Mouse (Mus musculus) frontal cortex, postnatal 25 days (tissue): ENCODE results near the gene Ces5a.
"Not testable (repeated sequence)": the region's sequence is repeated elsewhere in the genome, so short reads cannot be mapped to it uniquely, and the experiment has no call there.

Experiments used
- DNase-seq, 2 experiments: peaks; one replicate each; pipeline ENCODE4 v3.0.0; 2022; ENCODE audit warnings: low spot score in 2 of 2

The Ces5a gene

GRCm38 (mm10) chr8:93535730-93536129, at the start of gene Ces5a:
Ces5a (minus strand) TSS chr8:93535830.
- DNase-seq = no peak

DNA sequence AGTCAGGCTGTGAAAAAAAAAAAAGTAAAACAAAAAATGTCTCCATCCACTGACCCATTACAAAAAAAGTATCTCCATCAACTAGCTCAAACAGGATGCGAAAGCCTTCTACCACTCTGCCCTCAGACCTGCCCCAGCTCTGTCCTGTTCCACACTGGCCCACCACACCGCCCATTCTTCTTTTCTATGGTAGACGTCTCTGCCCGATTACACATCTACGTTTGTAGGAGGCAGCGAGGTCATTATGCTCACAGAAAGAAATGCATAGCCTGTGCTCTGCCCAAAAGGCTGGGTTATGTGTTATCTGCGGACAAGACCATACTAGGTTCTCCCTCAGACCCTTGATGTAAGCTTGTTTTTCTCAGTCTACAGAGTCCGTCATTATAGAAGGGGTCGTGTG, 37.2 kb upstream of the Ces5a start:
- no peak for DNase-seq

GRCm38 (mm10) chr8:93572095-93572501, 36.5 kb upstream of the Ces5a start:
- peak in 1 of 2 experiments; percentile 28 for DNase-seq

DNA sequence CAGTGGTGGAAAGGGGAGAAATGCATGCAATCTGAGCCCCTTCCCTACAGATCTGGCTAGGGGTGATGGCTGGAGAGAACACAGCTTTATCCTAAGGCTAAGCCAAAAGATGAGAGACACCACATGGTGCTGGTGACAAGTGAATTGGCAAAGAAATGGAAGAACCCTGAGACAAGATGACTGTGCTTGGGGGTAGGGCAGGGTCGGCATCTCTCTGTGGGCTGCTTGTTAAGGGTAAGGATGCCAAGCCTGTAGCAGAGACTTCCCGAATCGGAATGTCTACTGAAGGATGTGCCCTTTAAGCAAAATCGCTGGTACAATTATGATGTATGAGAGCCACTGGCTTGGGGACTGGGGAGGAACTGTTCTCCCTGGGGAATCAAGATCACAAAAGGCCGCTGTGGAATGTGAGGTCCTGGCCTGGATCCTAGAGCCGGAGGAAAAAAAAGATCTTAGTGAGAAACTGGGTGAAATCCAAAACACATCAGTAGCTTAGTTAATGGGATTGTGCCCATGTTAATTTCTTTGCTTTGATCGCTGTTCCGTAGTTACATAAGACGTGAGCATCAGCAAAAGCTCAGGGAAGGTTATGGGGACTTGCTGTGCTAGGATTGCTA, 35.8 kb upstream of the Ces5a start:
- peak in 1 of 2 experiments; percentile 59 for DNase-seq

DNA sequence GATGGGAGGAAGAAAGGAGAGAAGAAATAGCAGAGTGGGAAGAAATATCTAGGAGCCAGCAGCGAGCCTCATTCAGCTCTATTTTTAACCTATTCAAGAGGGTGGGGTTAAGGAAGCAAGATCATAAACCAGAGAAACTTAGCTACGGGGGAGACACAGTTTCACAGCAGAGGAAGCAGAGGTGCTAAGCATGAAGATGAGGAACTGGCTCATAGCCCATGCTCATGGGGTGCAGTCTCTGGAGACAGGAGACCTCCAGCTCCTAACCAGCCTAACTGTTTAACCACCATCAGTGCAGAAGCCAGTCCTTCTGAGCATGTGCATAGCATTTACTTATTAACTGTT, 34.5 kb upstream of the Ces5a start:
- DNase-seq = peak in 1 of 2 experiments; percentile 33

DNA sequence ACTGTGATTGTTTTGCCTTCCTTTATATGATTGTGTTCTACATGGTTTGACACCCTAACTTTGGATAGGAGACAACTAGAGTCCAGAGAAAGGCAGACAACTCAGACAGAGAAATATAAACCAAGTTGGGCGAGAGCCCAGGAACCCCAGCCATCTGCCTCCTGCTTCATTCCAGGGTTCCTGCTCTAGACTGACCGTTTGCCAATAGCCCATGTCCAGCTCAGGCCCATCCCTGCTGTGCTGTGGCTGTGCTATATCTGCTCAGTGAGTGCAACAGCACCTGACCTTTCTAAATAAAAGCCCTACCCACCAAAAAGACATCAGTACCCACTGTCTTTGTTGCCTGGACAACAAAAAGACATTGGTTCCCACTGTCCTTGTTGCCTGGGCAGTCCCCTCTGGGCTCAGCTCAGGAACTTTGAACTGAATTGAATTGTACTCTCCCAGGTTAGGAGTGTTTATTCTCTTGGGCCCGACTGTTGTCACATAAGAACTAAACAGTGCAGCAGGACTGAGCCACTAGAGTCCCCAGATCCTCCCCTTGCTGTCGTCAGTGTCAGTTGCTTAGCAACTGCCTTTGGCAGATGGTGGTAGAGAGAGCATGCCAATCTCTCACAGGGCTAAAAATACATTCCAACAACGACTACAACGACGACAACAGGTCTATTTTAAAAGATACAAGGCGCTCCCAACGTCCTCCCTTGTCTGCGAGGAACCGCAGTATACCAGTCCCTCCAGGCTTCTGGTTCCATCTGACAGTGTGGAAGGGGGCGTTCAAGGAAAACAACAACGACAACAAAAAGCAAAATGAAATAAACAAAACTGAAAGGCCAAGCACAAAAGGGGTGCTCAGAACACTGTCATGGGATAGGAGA, 33.9 kb upstream of the Ces5a start:
- peak in 1 of 2 experiments; percentile 57 for DNase-seq

DNA sequence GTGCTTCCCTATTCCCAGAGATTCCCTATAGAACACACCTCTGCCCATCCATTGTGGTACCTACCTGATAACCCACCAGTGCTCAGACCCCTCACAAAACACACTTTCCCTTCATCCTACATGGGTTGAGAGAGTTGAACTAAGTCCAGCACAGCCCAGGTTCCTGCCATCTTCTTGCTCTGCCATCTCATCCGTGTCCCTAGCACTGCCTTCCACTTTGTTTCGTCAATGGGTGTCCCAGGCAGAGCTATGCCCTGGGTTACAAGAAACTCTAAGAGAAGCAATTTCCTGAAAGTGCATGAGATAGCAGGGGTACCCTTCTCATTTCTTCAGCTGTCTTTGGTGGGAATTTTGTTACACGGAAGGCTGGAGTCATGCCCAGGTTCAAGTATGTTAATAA, 33.0 kb upstream of the Ces5a start:
- DNase-seq = no peak

GRCm38 (mm10) chr8:93567086-93567485, 31.5 kb upstream of the Ces5a start:
- DNase-seq = no peak

- DNase-seq = no peak
These were observed 29.0 kb upstream of the Ces5a start for GRCm38 (mm10) chr8:93564634-93565033.

DNA sequence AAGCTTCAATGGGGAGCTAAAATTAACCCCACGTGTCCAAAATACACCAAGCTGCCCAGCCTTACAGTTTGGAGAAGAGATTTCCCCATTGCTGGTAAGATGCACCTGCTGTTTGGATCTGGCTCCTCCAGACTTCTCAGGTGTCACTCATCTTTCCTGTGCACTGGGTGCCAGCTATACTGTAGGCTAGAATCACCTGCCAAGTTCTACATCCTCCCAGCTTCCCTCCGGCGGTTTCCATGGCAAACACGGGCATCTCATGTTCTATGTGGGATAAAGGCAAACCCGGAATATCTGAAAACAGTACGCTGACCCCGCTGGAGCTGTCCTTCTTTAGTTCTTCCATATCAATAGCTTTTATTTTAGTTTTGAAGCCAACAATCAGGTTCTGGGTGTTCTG, 27.9 kb upstream of the Ces5a start:
- no peak for DNase-seq

DNA sequence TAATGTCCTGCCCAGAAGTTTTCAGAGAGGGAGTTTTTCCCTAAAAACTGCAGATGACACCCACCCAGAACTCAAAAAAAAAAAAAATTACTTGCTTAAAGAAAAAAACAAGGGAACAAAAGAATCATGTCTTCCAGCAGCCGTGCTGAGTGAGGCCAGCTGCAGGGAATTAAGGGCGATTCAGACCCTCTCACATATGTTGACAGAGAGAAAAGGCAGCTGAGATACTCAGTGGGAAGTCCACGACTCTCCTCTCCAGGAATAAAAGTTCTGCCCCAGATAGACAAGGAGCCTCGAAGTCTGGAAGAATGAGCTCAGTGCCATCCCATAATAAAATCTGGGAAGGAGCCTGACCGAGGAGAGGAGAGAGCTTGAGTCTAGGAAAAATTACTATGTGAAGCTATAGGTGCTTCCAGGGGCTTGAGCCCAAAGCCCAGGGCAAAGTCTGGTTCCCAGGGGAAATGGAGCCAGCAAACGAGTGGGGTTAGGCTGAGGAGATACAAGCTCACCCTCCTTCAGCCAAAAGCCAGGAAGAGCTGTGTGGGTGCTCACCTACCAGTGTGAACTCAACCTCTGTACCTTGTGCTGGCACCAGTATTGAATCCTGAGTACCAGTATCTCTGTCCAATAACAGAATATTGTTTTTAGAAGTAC, 27.1 kb upstream of the Ces5a start:
- no peak for DNase-seq

- DNase-seq = no peak
These were observed 25.6 kb upstream of the Ces5a start for GRCm38 (mm10) chr8:93561271-93561670.

DNA sequence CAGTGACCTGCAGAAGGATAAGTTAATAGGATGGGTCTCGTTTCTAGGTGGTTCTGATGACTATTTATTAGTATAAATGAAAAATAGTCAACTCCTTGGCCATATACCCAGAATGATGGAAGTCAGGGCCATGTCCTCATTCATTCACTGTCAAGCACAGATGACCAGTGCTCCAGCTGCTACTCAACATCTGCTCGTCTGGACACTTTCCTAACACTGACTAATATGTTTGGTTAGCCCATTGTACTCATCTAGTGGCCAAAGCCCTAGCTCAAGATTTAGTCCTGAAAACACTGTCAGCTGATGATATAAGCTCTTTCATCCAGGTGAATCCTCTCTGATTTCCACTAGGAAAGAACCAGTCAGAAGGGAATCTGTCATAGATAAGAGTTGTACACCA, 24.1 kb upstream of the Ces5a start:
- DNase-seq = no peak

DNA sequence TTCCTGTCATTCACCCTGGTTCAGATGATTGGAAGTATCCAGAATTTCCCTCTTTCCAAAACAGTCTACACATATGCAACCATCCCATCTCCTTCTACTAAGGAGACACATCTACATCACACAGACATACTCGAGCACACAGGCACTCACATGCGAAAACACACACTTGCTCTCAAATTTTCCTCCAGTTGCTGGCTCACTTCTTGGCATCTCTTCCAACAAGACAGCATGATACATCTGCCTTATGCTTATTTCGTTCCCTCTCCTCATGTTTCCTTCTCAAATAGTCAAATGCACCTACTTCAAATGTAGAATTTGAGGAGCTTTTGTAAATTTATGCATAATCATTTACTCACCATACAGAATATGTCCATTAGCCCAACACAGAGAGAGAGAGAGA, 33.0 kb downstream of the Ces5a start:
- no peak for DNase-seq

- DNase-seq = no peak
These were observed 36.2 kb downstream of the Ces5a start for GRCm38 (mm10) chr8:93499437-93499836.

- peak; percentile 40 to 62 for DNase-seq
These were observed 40.3 kb downstream of the Ces5a start for GRCm38 (mm10) chr8:93495330-93495729.

- no peak for DNase-seq
These were observed 46.9 kb downstream of the Ces5a start for GRCm38 (mm10) chr8:93488743-93489142.

- DNase-seq = no peak
These were observed 57.4 kb downstream of the Ces5a start for GRCm38 (mm10) chr8:93478211-93478610.

DNA sequence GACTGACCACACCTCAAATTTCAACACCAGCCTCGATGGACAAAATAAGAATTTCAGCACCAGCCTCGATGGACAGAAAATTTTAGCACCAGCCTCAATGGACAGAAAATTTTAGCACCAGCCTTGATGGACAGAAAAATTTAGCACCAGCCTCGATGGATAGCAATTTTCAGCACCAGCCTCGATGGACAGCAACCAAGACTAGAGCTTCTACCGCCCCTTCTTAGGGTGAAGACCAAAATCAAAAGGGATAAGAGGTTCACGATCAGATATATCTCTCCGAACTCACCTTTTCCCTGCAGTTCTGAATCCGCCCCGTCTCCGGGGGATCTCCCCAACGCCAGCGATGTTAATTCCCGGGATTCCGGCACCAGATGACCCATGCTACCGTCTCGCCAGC, 65.9 kb downstream of the Ces5a start:
- not testable (repeated sequence) for DNase-seq

GRCm38 (mm10) chr8:93454258-93454877, 81.3 kb downstream of the Ces5a start:
- no peak for DNase-seq
